Mouse (Mus musculus): ENCODE data around the gene Atg10. TPM values are rescaled to one million over a fixed set of nuclear protein-coding genes. Genes with fewer than 3 reads are reported as not detected.

Gene Atg10
- polyA plus RNA-seq, 1 experiment from 2014 or later = 15.1 TPM

DNA sequence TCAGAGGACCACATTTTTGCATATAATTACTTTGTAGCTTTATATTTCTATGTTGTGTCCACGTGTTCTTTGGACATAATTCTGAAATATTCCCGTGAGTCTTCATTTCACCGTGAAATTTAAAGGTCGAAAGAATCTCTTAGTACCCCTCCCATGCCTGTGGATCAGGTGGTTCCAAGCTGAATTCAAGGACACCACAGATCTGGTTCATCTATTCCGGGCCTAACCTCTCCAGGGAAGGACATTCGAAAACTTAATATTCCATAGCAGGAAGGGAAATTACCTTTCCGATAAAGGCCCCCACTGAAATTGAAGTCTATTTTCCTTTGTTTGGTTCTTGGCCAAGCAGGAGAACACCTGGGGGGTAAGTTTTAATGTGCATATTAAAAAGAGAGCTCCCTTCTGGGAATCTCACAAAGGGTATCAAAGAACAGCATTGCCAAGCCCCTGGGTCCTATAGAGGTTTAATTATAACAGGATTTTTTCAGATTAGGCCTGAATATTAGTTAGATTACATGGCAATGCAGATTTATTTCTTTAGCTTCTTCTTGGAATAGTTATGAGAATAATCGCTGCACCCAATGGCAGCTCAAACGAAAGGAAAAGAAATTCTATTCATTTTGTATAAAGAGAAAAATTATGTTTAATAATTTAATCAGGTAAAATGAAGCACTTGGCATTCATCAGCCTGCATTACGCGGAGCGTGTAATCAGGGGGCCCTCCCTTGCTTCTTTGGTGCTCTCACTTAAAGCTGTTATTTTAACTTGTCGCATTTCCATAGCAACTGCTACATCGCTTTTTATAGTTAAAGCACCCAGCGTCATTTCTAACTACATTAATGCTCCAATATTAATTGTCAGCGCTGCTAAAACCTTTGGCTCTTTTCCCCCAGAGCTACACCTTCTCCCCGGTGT lies 310.8 kb downstream of the Atg10 start:
- no peak for DNase-seq (ENCODE audit: low spot score)
- no peaks in the 10 kb centered on the region for H3K27me3 ChIP-seq (ENCODE audit: insufficient read depth, poor library complexity, severe bottlenecking)
- no peaks in the 10 kb centered on the region for H3K36me3 ChIP-seq
- H3K4me3 ChIP-seq = no peak overlapping the region
- no peak overlapping the region for H3K27ac ChIP-seq
- H3K4me1 ChIP-seq = peaks cover 5% of the 10 kb centered on the region; the same call in 1 of the 2 replicates
- 84% methylated on average over 17 of the region's 17 CpGs for WGBS
- H3K9me3 ChIP-seq = no peaks in the 10 kb centered on the region

DNA sequence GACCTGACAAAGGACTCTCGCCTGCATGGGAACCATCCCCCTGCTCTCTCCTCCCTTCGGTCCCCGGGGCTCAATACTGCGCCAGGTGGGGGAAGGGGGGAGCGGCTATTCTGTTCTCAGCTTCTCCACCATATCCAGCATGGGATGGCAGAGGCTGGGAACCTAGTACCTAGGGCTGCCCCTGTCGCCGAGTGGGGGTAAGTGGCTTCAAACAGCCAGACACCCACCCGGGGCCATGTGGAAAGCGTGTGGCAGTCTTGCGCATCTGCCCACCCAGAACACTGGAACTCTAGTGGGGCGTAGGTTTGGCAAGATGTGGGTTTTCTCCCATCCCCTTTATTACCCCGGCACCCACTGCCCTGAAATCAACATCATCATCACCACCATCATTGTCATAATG lies 316.4 kb downstream of the Atg10 start:
- H3K4me3 ChIP-seq = no peak overlapping the region
- no peaks in the 10 kb centered on the region for H3K9me3 ChIP-seq
- WGBS = 90% methylated on average over 12 of the region's 12 CpGs
- DNase-seq (ENCODE audit: low spot score) = no peak
- H3K4me1 ChIP-seq = no peaks in the 10 kb centered on the region; the same call in 1 of the 2 replicates
- no peaks in the 10 kb centered on the region for H3K27me3 ChIP-seq (ENCODE audit: insufficient read depth, poor library complexity, severe bottlenecking)
- no peak overlapping the region for H3K27ac ChIP-seq
- no peaks in the 10 kb centered on the region; the same call in 1 of the 2 replicates for H3K36me3 ChIP-seq

DNA sequence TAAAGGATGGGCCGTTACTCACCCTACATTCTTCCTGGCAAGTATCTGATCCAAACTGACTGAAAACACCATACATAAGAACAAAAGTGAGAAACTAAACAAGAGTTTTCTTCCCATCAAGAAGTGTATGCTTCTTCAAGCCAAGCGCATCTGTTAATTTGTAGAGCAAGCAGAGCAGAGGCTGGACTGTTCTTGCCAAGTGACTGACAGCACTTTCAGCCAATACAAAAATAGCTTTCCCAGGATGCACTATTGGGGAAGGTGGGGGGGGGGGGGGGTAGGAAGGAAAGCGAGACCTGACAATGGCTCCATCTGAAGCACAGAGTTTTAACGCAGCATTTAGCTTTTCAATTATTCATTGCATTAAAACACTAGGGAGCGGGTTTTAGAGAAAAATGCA lies 318.6 kb downstream of the Atg10 start, which contains the start of gene Atp6ap1l:
Gene Atp6ap1l, minus strand, starts transcription at position 180 of the 400 bp plus-strand sequence.
- DNase-seq (ENCODE audit: low spot score) = no peak
- H3K36me3 ChIP-seq = no peaks in the 10 kb centered on the region; the same call in 1 of the 2 replicates
- WGBS = 87% methylated on average over 5 of the region's 5 CpGs
- no peaks in the 10 kb centered on the region; the same call in 1 of the 2 replicates for H3K4me1 ChIP-seq
- H3K27me3 ChIP-seq (ENCODE audit: insufficient read depth, poor library complexity, severe bottlenecking) = no peaks in the 10 kb centered on the region
- H3K9me3 ChIP-seq = no peaks in the 10 kb centered on the region
- no peak within 1 kb of the TSS for H3K4me3 ChIP-seq
- H3K27ac ChIP-seq = no peak within 1 kb of the TSS

DNA sequence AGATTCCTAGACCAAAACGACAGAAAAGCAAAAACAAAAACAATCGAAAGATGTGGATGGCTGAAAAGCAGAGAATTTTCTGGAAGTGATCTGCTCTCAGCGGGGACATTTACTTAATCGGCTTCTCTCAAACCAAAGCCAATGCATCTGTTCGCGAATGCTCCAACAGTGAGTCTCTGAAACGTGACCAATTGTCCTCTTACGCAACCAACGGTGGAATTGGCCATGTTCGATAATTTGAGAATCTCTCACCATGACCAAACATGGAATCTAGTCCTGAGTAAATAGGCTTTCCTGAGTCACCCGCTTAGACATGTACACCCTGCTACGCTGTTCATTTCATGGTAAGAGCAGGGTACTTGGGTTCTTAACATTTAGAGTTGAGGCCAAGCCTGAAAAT lies 326.9 kb downstream of the Atg10 start:
- H3K4me3 ChIP-seq = no peak overlapping the region
- H3K27me3 ChIP-seq (ENCODE audit: insufficient read depth, poor library complexity, severe bottlenecking) = no peaks in the 10 kb centered on the region
- no peak overlapping the region for H3K27ac ChIP-seq
- 89% methylated on average over 12 of the region's 12 CpGs for WGBS
- DNase-seq (ENCODE audit: low spot score) = no peak
- H3K36me3 ChIP-seq = no peaks in the 10 kb centered on the region
- no peaks in the 10 kb centered on the region for H3K4me1 ChIP-seq
- no peaks in the 10 kb centered on the region for H3K9me3 ChIP-seq

- no peak for DNase-seq (ENCODE audit: low spot score)
- H3K27me3 ChIP-seq (ENCODE audit: insufficient read depth, poor library complexity, severe bottlenecking) = no peaks in the 10 kb centered on the region
- WGBS = 28% methylated on average over 2 of the region's 2 CpGs
- no peaks in the 10 kb centered on the region for H3K9me3 ChIP-seq
- H3K4me1 ChIP-seq = no peaks in the 10 kb centered on the region
- H3K4me3 ChIP-seq = no peak overlapping the region
- H3K27ac ChIP-seq = no peak overlapping the region
- H3K36me3 ChIP-seq = no peaks in the 10 kb centered on the region
These were observed 327.7 kb downstream of the Atg10 start for GRCm38 (mm10) chr13:90896098-90896497.

GRCm38 (mm10) chr13:90894819-90895218 lies 328.9 kb downstream of the Atg10 start:
- Histone ChIP-seq H3K9me3 (no peaks in the 10 kb centered on the region), H3K36me3 (no peaks in the 10 kb centered on the region), H3K4me3 (no peak overlapping the region), H3K4me1 (no peaks in the 10 kb centered on the region), H3K27me3 (ENCODE audit: insufficient read depth, poor library complexity, severe bottlenecking) (no peaks in the 10 kb centered on the region), H3K27ac (no peak overlapping the region)
- no peak for DNase-seq (ENCODE audit: low spot score)
- 90% methylated on average over 4 of the region's 4 CpGs for WGBS

GRCm38 (mm10) chr13:90890111-90890510 lies 333.7 kb downstream of the Atg10 start:
- H3K36me3 ChIP-seq = no peaks in the 10 kb centered on the region
- no peak overlapping the region for H3K27ac ChIP-seq
- H3K27me3 ChIP-seq (ENCODE audit: insufficient read depth, poor library complexity, severe bottlenecking) = no peaks in the 10 kb centered on the region
- 87% methylated on average over 5 of the region's 5 CpGs for WGBS
- H3K4me1 ChIP-seq = peaks cover 13% of the 10 kb centered on the region
- H3K4me3 ChIP-seq = no peak overlapping the region
- no peaks in the 10 kb centered on the region for H3K9me3 ChIP-seq
- no peak for DNase-seq (ENCODE audit: low spot score)

DNA sequence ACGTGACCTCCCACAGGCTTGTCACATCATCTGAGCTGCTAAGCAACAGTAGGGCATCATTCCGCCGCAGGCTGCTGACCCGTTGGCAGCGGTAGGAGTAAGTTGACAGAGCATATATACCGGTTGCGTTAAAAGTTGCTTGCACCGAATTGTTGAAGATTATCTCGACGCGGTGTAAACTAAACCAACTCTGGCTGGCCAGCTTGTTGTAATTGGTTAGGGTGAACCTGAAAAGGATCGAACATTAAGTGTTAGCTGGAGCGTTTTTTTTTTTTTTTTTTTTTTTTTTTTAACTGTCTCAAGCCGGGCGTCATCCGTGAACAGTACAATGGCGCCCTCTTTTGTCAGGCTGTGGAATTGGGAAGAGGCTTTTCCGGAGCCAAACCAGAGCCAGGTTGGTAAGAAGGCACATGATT lies 337.2 kb downstream of the Atg10 start:
- Histone ChIP-seq H3K36me3 (no peaks in the 10 kb centered on the region), H3K4me3 (peak overlapping the region; percentile 59), H3K27me3 (ENCODE audit: insufficient read depth, poor library complexity, severe bottlenecking) (no peaks in the 10 kb centered on the region), H3K27ac (peak overlapping the region; percentile 87), H3K9me3 (no peaks in the 10 kb centered on the region), H3K4me1 (peaks cover 20% of the 10 kb centered on the region)
- peak; percentile 83 for DNase-seq (ENCODE audit: low spot score)
- 1% methylated on average over 18 of the region's 18 CpGs for WGBS

DNA sequence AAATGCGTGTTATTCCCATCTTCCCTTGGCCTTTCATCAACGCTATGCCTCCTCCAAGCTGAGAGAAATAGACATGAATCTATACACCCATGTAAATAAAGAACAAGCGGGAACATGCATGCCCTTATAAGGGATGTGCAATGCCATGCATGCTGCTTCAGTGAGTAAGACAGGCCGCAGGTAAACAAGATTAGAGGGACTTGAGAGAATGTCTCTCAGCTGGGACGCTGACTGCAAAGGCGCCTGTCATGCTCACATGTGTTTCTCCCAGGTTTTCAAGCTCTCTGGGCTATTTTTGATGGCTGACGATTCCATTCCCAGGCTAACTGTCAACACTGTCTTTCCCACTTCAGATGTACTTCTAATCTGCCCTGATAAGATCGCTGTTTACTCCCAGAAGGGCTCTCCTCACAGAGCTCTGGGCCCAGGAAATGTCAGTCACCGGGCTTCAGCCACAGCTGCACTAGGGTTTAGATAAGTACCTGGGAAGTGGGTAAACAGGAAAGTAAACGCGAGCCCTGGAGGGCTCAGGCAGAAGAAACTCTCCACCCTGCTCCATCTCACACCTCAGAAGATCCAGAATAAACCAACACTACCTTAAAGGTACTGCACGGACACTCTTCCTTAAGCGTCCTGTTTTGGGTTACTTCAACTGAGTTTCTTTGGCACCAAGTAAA lies 337.8 kb downstream of the Atg10 start:
- Histone ChIP-seq H3K27ac (peak overlapping the region; percentile 87), H3K4me3 (peak overlapping the region; percentile 59), H3K4me1 (peaks cover 20% of the 10 kb centered on the region), H3K9me3 (no peaks in the 10 kb centered on the region), H3K27me3 (ENCODE audit: insufficient read depth, poor library complexity, severe bottlenecking) (no peaks in the 10 kb centered on the region), H3K36me3 (no peaks in the 10 kb centered on the region)
- peak; percentile 89 for DNase-seq (ENCODE audit: low spot score)
- WGBS = 15% methylated on average over 13 of the region's 13 CpGs

Other genes starting within 250 kb of the Atg10 start
- 94.4 and 110 TPM in 2 replicates for gene Ssbp2, start 236.3 kb upstream of the Atg10 start, polyA plus RNA-seq (2016; fragmentation: Nextera tagmentation; extraction: Ambion mirVana)

Data from heart, embryonic 10.5 days (tissue).